Mouse (Mus musculus) retina, postnatal 1 day (tissue): ENCODE data around the gene Hist1h2ap.
A peak's percentile ranks its signal among the peaks of the same experiment; 100 is the strongest.
"Not testable (repeated sequence)": the region's sequence is repeated elsewhere in the genome, so short reads cannot be mapped to it uniquely, and the experiment has no call there.

ENCODE experiments used
- DNase-seq: peaks from one replicate; pipeline ENCODE4 v3.0.0-alpha.2; 2012

Hist1h2ap gene

DNA sequence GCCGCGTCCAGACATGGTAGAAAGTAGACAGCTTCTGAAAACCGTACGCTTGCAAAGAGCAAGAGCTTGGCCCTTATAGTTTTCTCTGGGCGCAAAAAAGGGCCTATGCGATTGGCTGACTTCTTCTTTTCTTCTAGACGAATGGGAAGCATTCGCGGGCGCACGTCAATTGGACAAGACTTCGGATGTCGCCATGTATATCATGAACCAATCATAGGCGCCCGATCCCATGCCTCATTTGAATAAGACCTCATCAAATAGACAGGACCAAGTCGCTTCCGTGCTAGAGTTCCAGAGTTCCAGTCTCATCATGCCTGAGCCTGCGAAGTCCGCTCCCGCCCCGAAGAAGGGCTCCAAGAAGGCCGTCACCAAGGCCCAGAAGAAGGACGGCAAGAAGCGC, at the start of gene Hist1h2ap, which contains the start of gene Hist1h2br:
TSS of gene Hist1h2ap (minus strand) at position 47 of the 400 bp plus-strand sequence.
TSS of gene Hist1h2br (plus strand) at position 283 of the 400 bp plus-strand sequence.
- not testable (repeated sequence) for DNase-seq

GRCm38 (mm10) chr13:21882760-21883405, 49.6 kb upstream of the Hist1h2ap start:
- DNase-seq: peak; percentile 61

GRCm38 (mm10) chr13:21881878-21882669, 48.8 kb upstream of the Hist1h2ap start:
- no peak for DNase-seq

DNA sequence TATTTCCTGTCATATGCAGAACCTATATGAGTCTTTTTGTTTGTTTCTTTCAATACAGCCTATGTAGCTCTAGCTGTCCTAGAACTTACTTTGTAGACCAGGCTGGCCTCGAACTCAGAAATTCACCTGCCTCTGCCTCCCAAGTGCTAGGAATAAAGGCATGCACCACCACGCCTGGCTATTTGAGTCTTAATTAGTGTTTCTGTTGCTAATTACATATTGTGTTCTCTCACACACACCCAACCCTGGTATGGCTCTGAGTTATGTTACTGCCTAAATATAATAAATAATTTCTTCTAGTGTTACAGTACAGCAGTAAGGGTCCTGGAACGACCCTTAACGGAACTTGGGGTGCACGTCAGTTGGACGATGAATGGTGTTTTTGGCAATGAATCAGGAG, 47.4 kb upstream of the Hist1h2ap start:
- no peak for DNase-seq

- not testable (repeated sequence) for DNase-seq
Measured at GRCm38 (mm10) chr13:21865503-21865902, 32.2 kb upstream of the Hist1h2ap start.

- peak; percentile 55 for DNase-seq
Measured at GRCm38 (mm10) chr13:21861608-21862007, 28.3 kb upstream of the Hist1h2ap start.

DNA sequence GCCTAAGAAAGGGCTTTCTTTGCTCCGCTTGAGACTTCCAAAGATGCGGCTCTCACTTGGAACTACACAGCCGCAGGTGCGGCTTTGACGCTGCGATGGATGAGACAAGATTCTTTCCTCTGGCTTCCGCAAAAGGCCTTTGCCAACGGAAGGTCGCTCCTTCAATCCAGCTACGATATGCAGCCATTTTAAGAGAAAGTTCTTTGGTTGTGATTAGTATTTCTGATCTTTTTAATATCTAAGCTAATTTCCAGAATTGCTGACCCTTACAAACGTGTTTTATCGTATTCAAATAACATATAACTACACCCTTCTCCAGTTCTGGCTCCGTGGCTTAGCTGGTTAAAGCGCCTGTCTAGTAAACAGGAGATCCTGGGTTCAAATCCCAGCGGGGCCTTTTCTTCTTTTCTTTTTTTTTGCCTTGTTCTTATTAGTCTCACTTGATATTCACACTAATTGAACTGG, 22.4 kb upstream of the Hist1h2ap start:
- peak; percentile 54 for DNase-seq

- peak; percentile 54 for DNase-seq
Measured at GRCm38 (mm10) chr13:21855146-21855545, 21.8 kb upstream of the Hist1h2ap start.

DNA sequence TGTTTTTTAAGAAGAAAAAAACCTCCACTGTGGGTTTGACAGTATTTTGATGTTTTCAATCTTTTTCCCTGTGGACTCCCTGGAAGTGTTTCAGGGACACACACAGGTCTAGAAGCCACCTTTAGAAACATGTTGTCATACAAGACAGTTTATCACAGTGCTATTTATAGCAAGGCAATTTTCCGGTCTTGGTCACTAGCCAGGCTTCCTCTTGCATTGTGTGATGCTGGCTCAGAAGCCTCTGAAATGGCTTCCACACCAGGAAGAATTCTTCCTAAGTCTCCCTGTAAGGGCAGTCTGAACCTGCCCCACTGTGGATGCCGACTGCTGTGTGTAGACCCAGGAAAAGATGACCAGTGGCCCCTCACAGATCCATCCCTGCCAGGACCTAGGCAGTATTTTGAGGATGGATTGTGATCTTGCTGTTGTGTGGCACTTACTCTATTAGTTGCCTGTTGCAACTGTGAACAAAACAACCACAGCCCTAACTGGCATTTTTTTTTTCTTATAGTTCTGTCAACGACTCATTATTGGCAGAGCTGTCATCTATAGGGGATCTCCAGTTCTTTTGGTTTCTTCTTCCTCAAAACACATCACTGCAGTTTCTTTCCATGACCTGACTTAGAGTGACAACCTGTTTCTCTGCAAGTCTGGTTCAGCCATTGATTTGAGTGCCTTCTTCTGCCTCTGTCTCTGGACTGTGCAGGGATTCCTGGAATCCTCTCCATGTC, 19.1 kb upstream of the Hist1h2ap start:
- no peak for DNase-seq

DNA sequence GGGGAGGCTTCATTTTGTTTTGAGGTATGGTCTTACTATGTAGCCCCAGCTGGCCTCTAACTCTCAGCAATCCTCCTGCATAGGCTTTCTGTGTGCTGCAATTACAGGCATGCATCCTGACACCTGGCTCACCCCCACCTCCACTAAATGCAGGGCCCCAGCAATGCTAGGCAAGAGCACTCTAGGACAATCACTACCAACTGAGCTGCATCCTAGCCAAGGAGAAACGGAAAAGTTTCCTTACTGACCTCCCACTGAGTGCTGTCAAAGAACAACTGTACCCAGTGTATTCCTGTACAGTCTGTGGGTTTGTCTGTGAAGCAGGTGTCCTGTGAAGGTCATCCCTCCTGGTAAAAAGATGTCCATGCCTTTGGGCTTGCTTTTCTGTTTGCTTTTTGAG, 17.4 kb upstream of the Hist1h2ap start:
- not testable (repeated sequence) for DNase-seq

DNA sequence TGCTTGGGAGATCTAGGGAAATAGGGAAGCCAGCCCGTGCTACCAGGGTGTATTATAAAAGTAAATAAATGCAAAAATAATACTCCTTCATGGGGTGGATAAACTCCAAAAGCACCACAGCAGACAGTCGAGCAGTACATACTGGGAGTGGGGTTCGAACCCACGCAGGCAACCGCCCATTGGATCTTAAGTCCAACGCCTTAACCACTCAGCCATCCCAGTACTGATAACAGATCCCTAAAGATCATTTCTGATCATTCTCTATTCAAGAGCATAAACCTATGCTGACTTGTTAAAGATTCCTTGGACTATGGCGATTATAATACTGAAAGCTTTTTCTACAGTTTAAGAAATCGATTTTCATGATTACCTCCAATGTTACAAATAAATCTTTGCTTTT, 14.6 kb upstream of the Hist1h2ap start:
- no peak for DNase-seq

DNA sequence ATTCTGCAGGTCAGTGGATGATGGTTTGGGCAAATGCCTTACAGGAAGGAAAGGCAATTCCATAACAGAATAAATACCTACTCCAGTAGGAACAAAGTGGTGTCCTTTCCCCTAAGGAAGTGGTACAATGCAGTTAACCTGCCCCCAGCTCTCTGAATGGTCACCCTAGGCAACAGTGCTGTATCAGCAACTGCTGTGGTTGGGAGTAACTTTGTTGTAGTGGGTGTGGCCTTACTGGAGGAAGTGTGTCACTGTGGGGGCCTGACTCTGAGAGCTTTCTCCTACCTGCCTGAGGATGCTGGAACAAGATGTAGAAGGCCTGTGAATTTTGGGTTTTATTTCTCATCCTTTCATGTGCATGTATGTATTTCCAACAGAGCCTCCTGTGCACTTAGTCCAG, 13.0 kb upstream of the Hist1h2ap start:
- DNase-seq: not testable (repeated sequence)

GRCm38 (mm10) chr13:21840508-21840907, 7.2 kb upstream of the Hist1h2ap start:
- not testable (repeated sequence) for DNase-seq

DNA sequence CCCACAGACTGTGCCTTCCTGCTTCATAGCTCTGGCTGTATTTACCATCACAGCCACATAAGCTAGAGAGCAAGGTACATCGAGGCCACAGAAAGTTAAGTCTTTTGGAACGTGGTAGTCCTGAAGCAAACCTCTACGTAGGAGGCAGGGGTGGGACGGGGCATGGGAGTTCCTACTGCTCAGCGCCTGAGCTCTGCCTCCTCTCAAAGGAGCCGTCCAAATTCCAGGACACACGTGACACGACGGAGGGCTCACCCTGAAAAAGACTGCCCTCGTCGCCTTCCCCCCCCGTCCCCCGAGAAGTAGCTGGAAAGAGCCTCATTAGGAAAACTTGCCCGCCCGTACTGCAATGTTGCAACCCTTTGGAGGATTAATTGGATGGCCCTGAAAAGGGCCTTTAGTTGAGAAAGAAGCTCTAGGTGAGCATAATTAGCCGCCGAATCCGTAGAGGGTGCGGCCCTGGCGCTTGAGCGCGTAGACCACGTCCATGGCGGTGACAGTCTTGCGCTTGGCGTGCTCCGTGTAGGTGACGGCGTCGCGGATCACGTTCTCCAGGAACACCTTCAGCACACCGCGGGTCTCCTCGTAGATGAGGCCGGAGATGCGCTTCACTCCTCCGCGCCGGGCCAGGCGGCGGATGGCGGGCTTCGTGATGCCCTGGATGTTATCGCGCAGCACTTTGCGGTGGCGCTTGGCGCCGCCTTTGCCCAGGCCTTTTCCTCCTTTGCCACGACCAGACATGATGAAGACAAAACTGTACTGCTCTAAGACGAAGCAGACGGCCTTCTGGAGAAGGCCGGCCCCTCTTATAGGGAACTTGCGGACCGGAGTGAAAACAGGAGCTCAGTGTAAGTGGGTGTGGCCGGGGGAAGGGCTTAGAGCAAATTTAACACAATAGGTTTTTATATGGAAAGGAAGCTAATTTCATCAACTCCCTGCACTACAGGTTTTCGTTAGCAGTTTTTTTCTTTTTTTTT, 1.6 kb downstream of the Hist1h2ap start, which contains the start of gene Hist1h4n:
TSS of gene Hist1h4n (minus strand) at position 779 of the 977 bp plus-strand sequence.
- DNase-seq: not testable (repeated sequence)

- DNase-seq: no peak
Measured at GRCm38 (mm10) chr13:21830344-21830743, 3.0 kb downstream of the Hist1h2ap start.

DNA sequence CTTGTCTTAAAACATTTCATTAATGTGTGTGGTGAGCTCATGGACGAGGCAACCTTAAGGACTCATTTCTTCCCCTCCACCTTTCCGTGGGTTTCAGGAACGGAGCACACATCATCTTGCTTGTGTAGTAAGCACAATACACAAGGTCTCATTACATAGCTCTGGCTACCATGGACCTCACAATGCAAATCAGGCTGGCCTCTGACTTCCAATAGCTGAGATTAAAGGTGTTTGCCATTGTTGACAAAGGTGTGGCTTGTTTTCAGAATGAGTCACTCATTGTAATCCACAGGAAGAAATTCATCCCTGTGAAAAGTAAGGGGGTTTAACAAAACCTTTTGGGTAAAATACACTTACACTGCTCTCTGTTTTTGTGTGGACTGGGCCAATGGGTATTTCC, 4.8 kb downstream of the Hist1h2ap start:
- DNase-seq: no peak

GRCm38 (mm10) chr13:21820082-21820890, 13.0 kb downstream of the Hist1h2ap start:
- DNase-seq: not testable (repeated sequence)

GRCm38 (mm10) chr13:21812092-21812491, 21.2 kb downstream of the Hist1h2ap start:
- DNase-seq: not testable (repeated sequence)

DNA sequence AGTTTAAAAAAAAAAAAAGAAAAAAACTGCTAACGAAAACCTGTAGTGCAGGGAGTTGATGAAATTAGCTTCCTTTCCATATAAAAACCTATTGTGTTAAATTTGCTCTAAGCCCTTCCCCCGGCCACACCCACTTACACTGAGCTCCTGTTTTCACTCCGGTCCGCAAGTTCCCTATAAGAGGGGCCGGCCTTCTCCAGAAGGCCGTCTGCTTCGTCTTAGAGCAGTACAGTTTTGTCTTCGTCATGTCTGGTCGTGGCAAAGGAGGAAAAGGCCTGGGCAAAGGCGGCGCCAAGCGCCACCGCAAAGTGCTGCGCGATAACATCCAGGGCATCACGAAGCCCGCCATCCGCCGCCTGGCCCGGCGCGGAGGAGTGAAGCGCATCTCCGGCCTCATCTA, 21.8 kb downstream of the Hist1h2ap start, which contains the start of gene Hist1h4m:
TSS of gene Hist1h4m (plus strand) at position 208 of the 400 bp plus-strand sequence.
- DNase-seq: not testable (repeated sequence)

DNA sequence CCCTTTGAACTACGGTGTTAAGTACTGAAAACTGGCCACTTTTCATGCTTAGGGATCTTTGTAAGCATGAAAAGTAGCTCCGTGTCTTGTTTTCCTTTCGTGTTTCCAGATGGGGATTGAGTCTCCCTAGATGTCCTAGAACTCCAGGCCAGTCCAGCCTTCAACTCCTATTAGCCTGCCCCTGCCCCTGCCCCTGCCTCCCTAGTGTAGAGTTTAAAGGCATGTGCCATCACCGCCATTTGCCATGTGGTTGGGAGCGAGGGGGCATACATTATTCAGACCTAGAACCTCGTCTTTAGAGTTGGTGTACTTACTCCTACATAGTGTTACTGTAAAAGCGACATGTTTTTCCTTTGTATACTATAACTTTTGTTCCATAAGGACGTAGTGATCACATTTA, 22.2 kb downstream of the Hist1h2ap start:
- not testable (repeated sequence) for DNase-seq

DNA sequence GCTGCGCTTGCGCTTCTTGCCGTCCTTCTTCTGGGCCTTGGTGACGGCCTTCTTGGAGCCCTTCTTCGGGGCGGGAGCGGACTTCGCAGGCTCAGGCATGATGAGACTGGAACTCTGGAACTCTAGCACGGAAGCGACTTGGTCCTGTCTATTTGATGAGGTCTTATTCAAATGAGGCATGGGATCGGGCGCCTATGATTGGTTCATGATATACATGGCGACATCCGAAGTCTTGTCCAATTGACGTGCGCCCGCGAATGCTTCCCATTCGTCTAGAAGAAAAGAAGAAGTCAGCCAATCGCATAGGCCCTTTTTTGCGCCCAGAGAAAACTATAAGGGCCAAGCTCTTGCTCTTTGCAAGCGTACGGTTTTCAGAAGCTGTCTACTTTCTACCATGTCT, 23.2 kb downstream of the Hist1h2ap start, which contains the start of the genes Hist1h2bq and Hist1h2ao:
TSS of gene Hist1h2bq (minus strand) at position 125 of the 400 bp plus-strand sequence.
TSS of gene Hist1h2ao (plus strand) at position 393 of the 400 bp plus-strand sequence.
- DNase-seq: not testable (repeated sequence)
